Mouse (Mus musculus): Measurements from ENCODE around the gene Prkab2.

The Prkab2 gene

GRCm38 (mm10) chr3:97691443-97692017 is 33.5 kb downstream of the Prkab2 start:
- no peak for DNase-seq (ENCODE audit: low read depth, low spot score)

- no peak for DNase-seq (ENCODE audit: low read depth, low spot score)
Measured at GRCm38 (mm10) chr3:97693806-97694205, 35.8 kb downstream of the Prkab2 start.

GRCm38 (mm10) chr3:97696866-97697265 is 38.9 kb downstream of the Prkab2 start:
- DNase-seq (ENCODE audit: low read depth, low spot score): no peak

GRCm38 (mm10) chr3:97697291-97697690 is 39.3 kb downstream of the Prkab2 start:
- no peak for DNase-seq (ENCODE audit: low read depth, low spot score)

GRCm38 (mm10) chr3:97699061-97699460 is 41.1 kb downstream of the Prkab2 start:
- DNase-seq (ENCODE audit: low read depth, low spot score): no peak

GRCm38 (mm10) chr3:97701198-97701597 is 43.2 kb downstream of the Prkab2 start:
- no peak for DNase-seq (ENCODE audit: low read depth, low spot score)

- DNase-seq (ENCODE audit: low read depth, low spot score): no peak
Measured at GRCm38 (mm10) chr3:97702448-97703080, 44.6 kb downstream of the Prkab2 start.

- DNase-seq (ENCODE audit: low read depth, low spot score): no peak
Measured at GRCm38 (mm10) chr3:97705508-97705907, 47.5 kb downstream of the Prkab2 start.

- no peak for DNase-seq (ENCODE audit: low read depth, low spot score)
Measured at GRCm38 (mm10) chr3:97706561-97706960, 48.6 kb downstream of the Prkab2 start.

GRCm38 (mm10) chr3:97710134-97710533 is 52.1 kb downstream of the Prkab2 start:
- DNase-seq (ENCODE audit: low read depth, low spot score): no peak

- DNase-seq (ENCODE audit: low read depth, low spot score): no peak
Measured at GRCm38 (mm10) chr3:97710881-97711280, 52.9 kb downstream of the Prkab2 start.

GRCm38 (mm10) chr3:97715922-97716321 is 57.9 kb downstream of the Prkab2 start:
- DNase-seq (ENCODE audit: low read depth, low spot score): no peak

GRCm38 (mm10) chr3:97719116-97719515 is 61.1 kb downstream of the Prkab2 start:
- DNase-seq (ENCODE audit: low read depth, low spot score): no peak

Data from brain, embryonic 18.5 days (tissue).